Mouse (Mus musculus) kidney, embryonic 15.5 days (tissue): ENCODE data around the gene Rps12. TPM values are rescaled to one million over a fixed set of nuclear protein-coding genes. Genes with fewer than 3 reads are reported as not detected.

Source experiments
- ATAC-seq: fragments of 200-750 bp; cut with Nextera tagmentation; replicated peaks from 2 replicates; pipeline ENCODE4 v1.8.0; 2017; ENCODE audit warnings: moderate TSS enrichment; ENCODE audit not compliant: low FRiP score
- H3K27ac ChIP-seq: fragments of 300-500 bp; sonication (generic); 2 replicates; pipeline ENCODE4 v1.5.1; 2015; ENCODE audit warnings: mild to moderate bottlenecking, inconsistent platforms
- H3K27me3 ChIP-seq: fragments of 300-500 bp; sonication (generic); 2 replicates; pipeline ENCODE4 v1.6.1; 2015; ENCODE audit warnings: inconsistent platforms
- H3K36me3 ChIP-seq: fragments of 300-500 bp; sonication (generic); 2 replicates; pipeline ENCODE4 v1.6.1; 2015; ENCODE audit warnings: inconsistent platforms
- H3K4me1 ChIP-seq: fragments of 300-500 bp; sonication (generic); 2 replicates; pipeline ENCODE4 v1.6.1; 2015; ENCODE audit warnings: inconsistent platforms
- H3K4me2 ChIP-seq: fragments of 300-500 bp; sonication (generic); 2 replicates; pipeline ENCODE4 v1.6.1; 2015; ENCODE audit warnings: moderate library complexity, mild to moderate bottlenecking, inconsistent platforms
- H3K4me3 ChIP-seq: fragments of 300-500 bp; sonication (generic); replicated peaks from 2 replicates; pipeline ENCODE4 v1.5.1; 2015; ENCODE audit warnings: mild to moderate bottlenecking, inconsistent platforms
- H3K9ac ChIP-seq: fragments of 300-500 bp; sonication (generic); 2 replicates; pipeline ENCODE4 v1.6.1; 2015; ENCODE audit warnings: mild to moderate bottlenecking, inconsistent platforms
- H3K9me3 ChIP-seq: fragments of 300-500 bp; sonication (generic); replicated peaks from 2 replicates; pipeline ENCODE4 v1.6.1; 2016; ENCODE audit warnings: inconsistent platforms
- WGBS: fragments of 180-500 bp; shearing (Covaris S2); methylation state at CpG from one replicate; pipeline ENCODE4 v1.1.7; 2015; ENCODE audit warnings: mixed read lengths; 5-methylcytosine and 5-hydroxymethylcytosine counted together
- polyA plus RNA-seq: library from polyadenylated mRNA; unstranded; fragments of >200 nt; fragmentation: Nextera tagmentation; extraction: Ambion mirVana; gene quantifications from 2 replicates; pipeline ENCODE4 v1.2.1, GENCODE M21; 2015

The Rps12 gene
- polyA plus RNA-seq, result 195 and 221 TPM in 2 replicates

DNA sequence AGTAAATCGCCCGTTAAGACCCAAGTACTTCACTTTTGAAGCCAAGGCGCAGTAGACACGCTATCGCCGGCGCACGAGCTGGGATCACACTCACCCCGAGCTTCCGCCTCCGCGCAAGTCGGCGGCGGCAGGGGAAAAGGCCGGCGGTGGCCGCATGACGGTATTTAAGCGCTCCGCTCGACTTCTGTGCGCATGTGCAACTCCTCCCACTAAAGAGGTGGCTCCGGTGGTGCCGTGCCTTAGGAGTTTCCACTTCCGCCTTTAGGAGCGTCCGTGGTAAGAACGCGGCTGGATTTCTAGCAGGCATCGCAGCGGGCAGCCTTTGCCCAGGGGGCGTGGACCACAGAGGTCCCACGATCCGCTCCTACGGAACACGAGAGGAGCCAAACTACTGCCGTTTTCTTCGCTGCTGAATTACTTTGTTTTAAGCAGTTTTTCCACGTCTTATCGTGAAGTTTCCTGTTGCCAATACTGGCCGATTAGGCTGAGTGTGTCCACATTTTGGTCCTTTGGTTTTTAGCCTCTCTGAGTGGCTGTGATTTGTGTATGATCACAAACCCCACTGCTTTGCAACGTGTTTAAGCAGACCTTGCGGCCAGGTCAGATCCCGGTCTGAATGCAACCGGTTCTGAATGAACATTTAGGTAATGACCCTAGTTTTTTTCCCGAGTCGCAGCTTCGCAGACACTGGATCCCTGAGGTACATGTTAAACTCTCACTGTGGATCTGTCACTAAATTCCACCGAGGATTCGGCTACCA, at the start of gene Rps12:
Rps12 (minus strand) TSS at position 214 of the 760 bp plus-strand sequence.
- Histone ChIP-seq H3K4me1 (peaks cover 33% of the 10 kb centered on the region), H3K9ac (peak within 1 kb of the TSS; percentile 93), H3K4me2 (peak within 1 kb of the TSS; percentile 68), H3K27me3 (no peaks in the 10 kb centered on the region), H3K9me3 (no peaks in the 10 kb centered on the region), H3K36me3 (peaks cover 35% of the 10 kb centered on the region), H3K27ac (peak within 1 kb of the TSS; percentile 95), H3K4me3 (peak within 1 kb of the TSS; percentile 87)
- peak; percentile 97 for ATAC-seq
- under 1% methylated on average over 51 of the region's 51 CpGs for WGBS

DNA sequence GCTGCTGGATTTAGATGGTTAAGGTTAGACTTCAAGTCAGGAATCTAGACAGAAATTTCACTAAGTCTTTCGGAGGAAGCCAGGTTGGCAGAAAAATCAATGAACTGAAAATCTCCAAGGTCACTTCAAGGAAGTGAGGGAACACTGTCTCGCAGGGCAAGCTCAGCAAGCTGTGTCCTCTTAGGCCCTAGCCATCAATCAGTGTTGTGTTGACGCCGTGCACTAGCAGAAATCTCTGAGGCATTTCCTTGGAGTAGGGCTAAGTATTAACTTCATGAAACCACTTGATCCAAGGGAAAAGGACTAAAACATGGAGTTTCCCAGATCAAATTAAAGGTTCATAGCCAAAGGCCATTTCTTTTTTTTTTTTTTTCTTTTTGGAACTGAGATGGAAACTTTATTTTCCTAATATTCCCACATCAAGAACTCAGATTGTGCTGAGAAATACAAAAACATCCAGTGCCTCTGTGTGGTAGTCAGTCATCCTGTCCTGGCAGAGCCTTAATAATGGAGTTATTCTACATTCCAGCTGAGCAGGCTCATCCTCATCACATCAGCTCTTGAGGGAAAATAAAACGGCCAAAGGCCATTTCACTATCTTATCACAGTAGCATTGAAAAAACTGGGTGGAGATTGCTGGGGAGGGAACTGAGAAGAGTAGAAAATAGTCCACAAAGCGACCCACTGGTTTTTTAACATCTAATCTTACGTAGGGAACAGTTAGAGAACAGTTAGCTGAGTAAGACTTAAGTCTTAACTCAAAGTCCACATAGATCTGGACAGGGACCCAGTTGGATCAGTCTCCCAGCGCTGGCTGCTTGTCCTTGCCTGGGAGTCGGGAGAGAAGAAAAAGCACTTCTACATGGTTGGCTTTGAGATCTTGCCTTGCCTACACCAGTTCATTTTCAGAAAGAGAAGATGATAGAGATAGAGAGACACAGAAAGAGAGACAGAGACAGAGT, 49.2 kb upstream of the Rps12 start:
- H3K9me3 ChIP-seq, result no peaks in the 10 kb centered on the region
- ATAC-seq, result peak; percentile 80
- no peaks in the 10 kb centered on the region for H3K27me3 ChIP-seq
- no peaks in the 10 kb centered on the region for H3K36me3 ChIP-seq
- no peak overlapping the region for H3K9ac ChIP-seq
- no peak overlapping the region; the same call in 1 of the 2 replicates for H3K27ac ChIP-seq
- H3K4me1 ChIP-seq, result 0 out of 2 replicates have a peak, but pooled peaks cover 5% of the 10 kb centered on the region
- no peak overlapping the region for H3K4me3 ChIP-seq
- H3K4me2 ChIP-seq, result no peak overlapping the region
- 53% methylated on average over 9 of the region's 9 CpGs for WGBS

DNA sequence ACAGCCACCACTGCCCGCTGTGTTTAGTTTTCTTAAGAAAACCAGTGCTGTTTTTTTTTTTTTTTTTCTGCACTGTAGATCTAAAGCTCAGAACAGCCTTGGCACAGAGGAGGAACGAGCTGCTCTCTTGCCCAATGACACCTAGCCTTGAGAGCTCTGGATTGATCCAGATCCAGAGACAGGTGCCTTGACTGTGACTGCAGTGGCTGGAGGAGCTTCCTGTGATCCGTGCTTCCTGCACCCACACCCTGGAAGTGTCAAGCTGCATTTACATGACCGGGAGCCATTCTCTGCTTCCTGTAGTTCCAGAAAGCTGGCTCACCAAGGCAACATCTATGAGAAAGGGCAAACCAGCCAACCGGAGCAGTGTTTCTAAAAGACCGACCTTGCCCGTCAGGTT, 39.4 kb upstream of the Rps12 start:
- ATAC-seq, result 0 out of 2 replicates have a peak, but pooled peaks have one; percentile 22
- H3K9ac ChIP-seq, result no peak overlapping the region
- H3K4me2 ChIP-seq, result no peak overlapping the region
- 58% methylated on average over 7 of the region's 7 CpGs for WGBS
- H3K36me3 ChIP-seq, result peaks cover 45% of the 10 kb centered on the region
- peak overlapping the region; percentile 34; the same call in 1 of the 2 replicates for H3K27ac ChIP-seq
- no peaks in the 10 kb centered on the region for H3K9me3 ChIP-seq
- no peaks in the 10 kb centered on the region for H3K4me1 ChIP-seq
- H3K27me3 ChIP-seq, result no peaks in the 10 kb centered on the region
- H3K4me3 ChIP-seq, result no peak overlapping the region

DNA sequence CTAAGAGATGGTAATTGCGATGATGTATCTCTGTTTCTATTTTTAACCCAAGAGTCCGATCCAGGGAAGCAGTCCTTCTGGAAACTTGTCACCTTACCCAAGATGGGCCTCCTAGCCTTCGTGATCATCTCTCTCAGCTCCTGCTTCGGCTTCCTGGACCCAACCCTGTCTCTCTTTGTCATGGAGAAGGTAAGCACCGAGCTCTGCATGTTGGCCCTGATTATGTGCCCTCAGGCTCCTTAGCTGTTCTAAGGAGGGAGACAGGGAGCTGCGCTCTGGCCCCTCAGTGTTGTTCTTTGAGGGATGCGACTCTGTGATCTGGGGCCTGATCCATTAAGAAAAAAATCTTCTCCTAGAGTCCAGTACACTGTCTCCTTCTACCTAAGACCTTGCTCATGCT, 29.2 kb upstream of the Rps12 start:
- Histone ChIP-seq H3K9ac (no peak overlapping the region), H3K27me3 (no peaks in the 10 kb centered on the region), H3K27ac (no peak overlapping the region), H3K36me3 (peaks cover 45% of the 10 kb centered on the region), H3K4me2 (no peak overlapping the region), H3K4me3 (no peak overlapping the region), H3K9me3 (no peaks in the 10 kb centered on the region), H3K4me1 (no peaks in the 10 kb centered on the region)
- 90% methylated on average over 7 of the region's 7 CpGs for WGBS
- ATAC-seq, result no peak

DNA sequence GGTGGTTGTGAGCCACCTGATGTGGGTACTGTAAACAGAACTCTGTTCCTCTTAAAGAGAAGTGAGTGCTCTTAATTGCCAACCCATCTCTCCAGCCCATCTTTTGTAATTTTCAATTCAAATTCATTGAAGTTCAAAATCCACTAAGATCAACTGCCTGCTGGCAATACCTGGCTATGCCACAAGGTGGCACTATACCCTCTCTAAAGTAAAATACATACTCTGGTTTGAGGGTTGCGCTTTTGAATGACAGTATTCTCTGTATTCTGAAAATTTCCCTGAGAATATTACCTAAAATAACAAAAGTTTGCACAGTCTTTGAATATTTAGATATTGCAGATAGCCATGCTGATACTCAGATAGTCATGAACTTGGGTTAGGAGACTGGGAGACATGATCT, 28.1 kb upstream of the Rps12 start:
- Histone ChIP-seq H3K4me3 (no peak overlapping the region), H3K27me3 (no peaks in the 10 kb centered on the region), H3K4me2 (no peak overlapping the region), H3K4me1 (no peaks in the 10 kb centered on the region), H3K9me3 (no peaks in the 10 kb centered on the region), H3K36me3 (peaks cover 39% of the 10 kb centered on the region), H3K27ac (no peak overlapping the region), H3K9ac (no peak overlapping the region)
- WGBS, result 63% methylated on average over 1 of the region's 1 CpGs
- ATAC-seq, result no peak

DNA sequence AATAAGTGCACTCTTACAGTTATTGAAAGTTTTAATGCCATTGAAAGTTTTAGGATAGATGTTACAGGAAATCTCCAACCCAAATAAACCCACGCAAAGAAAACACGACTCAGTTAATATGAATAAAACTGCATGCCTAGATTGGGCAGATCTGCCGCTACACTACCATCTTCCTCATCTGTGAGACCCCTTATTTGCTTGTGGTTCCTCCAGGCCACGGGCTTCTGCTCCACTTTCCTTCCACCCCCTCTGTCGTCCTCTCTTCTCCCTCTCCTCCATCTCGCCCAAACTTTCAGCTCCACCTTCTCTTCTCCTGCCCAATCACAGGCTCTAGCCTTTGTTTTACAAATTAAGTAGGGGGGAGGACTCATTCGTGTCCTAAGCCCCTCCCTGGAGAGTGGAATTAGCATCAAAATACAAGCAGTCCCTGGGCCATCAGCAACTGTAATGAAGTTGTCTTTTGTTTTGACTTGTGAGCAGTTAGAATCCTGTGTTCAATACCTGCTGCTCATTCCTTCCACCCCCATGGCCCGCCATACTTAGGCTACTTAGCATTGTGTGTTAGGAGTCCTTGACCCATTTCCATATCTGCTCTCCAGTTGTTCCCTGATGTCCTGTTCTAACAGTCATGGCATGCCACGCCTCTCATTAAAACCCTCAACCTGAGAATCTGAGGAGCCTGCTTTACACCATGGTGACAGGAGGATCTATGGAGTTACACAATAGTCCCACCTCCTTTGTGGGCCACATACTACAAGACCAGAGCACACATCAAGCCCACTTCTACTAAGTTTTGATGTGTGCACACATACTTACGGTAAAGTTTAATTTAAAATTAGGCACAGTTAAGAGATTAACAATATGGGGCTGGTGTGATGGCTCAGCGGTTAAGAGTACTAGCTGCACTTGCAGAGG, 26.0 kb upstream of the Rps12 start:
- WGBS, result 71% methylated on average over 11 of the region's 11 CpGs
- Histone ChIP-seq H3K9ac (no peak overlapping the region), H3K4me3 (no peak overlapping the region), H3K9me3 (no peaks in the 10 kb centered on the region), H3K36me3 (peaks cover 27% of the 10 kb centered on the region), H3K27ac (no peak overlapping the region), H3K4me2 (no peak overlapping the region), H3K4me1 (no peaks in the 10 kb centered on the region), H3K27me3 (no peaks in the 10 kb centered on the region)
- ATAC-seq, result no peak

DNA sequence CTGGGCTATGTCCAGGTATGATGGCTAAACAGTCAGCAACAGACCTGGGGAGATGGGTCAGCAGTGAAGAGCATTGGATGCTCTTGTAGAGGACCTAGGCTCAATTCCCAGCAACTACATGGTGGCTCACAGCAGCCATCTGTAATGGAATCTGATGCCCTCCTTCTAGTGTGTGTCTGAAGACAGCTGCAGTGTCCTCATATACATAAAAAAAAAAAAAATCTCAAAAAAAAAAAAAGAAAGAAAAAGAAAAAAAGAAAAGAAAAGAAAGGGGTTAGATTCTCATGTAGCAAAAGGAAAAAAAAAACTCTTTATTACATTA, 25.3 kb upstream of the Rps12 start:
- H3K27me3 ChIP-seq, result no peaks in the 10 kb centered on the region
- no peak overlapping the region for H3K27ac ChIP-seq
- H3K4me1 ChIP-seq, result no peaks in the 10 kb centered on the region
- no peak overlapping the region for H3K9ac ChIP-seq
- no peak overlapping the region for H3K4me2 ChIP-seq
- no peaks in the 10 kb centered on the region for H3K9me3 ChIP-seq
- no peak for ATAC-seq
- peaks cover 26% of the 10 kb centered on the region for H3K36me3 ChIP-seq
- no peak overlapping the region for H3K4me3 ChIP-seq

DNA sequence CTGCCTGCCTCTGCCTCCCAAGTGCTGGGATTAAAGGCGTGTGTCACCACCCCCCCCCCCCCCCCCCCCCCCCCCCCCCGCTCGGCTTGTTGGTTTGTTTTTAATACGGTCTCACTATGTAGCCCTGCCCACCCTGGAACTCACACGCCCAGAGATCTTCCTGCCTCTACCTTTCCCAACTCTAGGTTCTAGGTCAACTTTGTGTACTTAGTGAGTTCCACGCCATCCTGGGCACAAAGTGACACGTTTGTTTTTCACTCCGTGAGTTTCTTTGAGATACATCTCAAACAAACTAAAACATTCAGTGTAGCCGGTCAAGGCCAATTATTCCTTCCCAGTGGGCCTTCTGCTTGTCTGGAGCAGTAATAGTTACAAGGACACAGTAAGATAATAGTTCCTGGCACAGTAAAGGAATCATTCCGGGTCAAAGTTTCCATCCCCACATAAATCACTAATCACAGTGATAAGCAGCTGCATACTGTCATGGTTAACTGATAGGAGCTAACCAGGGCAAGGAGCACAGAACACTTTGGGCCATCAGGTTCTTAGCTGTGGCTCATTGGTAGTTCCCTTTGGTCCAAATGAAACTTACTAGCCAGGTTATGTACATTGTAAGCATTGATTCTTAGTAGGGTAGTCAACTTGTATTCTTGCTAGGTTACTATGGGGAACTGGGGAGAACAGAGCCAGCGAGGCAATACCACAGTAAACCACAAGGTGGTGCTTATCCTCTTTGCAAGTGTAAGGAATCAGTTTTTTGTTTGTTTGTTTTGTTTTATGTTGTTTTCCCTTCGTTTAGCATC, 24.8 kb upstream of the Rps12 start:
- WGBS, result 62% methylated on average over 8 of the region's 12 CpGs
- Histone ChIP-seq H3K4me3 (no peak overlapping the region), H3K9me3 (no peaks in the 10 kb centered on the region), H3K36me3 (peaks cover 27% of the 10 kb centered on the region), H3K4me1 (no peaks in the 10 kb centered on the region), H3K27ac (no peak overlapping the region), H3K4me2 (no peak overlapping the region), H3K9ac (no peak overlapping the region), H3K27me3 (no peaks in the 10 kb centered on the region)
- ATAC-seq, result no peak

DNA sequence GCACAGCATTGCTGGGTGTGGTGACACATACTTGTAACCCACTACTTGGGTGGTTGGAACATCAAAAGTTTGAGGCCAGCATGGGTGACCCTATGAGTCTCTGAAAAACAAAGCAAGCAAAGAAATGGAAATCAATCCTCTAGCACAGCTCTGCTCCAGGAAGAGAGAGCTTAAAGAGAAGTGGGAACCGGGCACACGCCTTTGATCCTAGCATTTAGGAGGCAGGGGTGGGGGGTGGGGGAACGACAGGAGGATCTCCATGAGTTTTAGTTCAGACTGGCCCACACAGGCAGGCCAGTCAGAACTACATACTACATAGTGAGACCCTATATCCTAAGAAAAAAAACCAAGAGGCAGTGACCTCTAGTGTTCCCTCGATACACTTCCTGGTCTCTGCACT, 19.1 kb upstream of the Rps12 start:
- Histone ChIP-seq H3K4me1 (no peaks in the 10 kb centered on the region), H3K9ac (no peak overlapping the region), H3K9me3 (no peaks in the 10 kb centered on the region), H3K27me3 (no peaks in the 10 kb centered on the region), H3K27ac (no peak overlapping the region), H3K36me3 (peaks cover 63% of the 10 kb centered on the region), H3K4me2 (no peak overlapping the region), H3K4me3 (no peak overlapping the region)
- ATAC-seq, result no peak
- 36% methylated on average over 4 of the region's 4 CpGs for WGBS

DNA sequence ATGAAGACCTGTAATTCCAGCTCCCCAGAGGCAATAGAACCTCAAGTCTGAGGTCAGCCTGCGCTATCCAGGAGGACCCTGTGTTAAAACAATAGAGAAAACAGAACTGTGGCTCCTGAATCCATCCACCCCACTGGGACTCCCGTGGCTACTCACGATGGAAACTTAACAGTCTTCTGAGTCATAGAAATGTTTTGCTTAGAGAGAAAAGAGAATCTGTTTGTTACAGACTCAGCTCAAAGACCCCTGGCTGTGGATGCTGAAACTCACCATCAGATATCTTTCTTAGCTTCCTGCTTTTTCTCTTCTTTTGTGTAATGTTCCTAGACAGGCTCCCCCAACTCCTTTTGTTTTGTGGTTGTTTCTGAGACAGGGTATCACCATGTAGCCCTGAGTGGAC, 17.6 kb upstream of the Rps12 start:
- no peak for ATAC-seq
- H3K27ac ChIP-seq, result no peak overlapping the region
- 84% methylated on average over 3 of the region's 3 CpGs for WGBS
- no peaks in the 10 kb centered on the region for H3K9me3 ChIP-seq
- H3K36me3 ChIP-seq, result peaks cover 75% of the 10 kb centered on the region
- no peak overlapping the region for H3K9ac ChIP-seq
- H3K4me1 ChIP-seq, result no peaks in the 10 kb centered on the region
- H3K27me3 ChIP-seq, result no peaks in the 10 kb centered on the region
- no peak overlapping the region for H3K4me2 ChIP-seq
- no peak overlapping the region for H3K4me3 ChIP-seq

DNA sequence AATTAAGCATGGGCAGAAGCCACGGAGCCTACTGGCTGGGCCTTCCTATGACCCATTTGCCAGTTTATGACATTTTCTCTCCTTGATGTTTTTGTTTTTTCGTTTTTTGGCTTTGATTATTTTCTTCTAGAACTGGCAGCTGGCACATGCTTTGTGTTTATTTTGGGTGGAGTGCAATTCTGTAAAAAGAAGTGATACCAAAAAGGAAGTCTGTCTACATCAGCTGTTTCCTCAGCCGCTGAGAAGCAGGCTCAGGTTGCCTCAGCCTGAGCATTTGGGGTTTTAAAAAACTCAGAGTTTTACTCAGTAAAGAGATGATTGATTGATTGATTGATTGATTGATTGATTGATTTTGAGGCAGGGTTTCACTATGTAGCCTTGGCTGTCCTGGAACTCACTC, 15.8 kb upstream of the Rps12 start:
- whole genome bisulfite sequencing, result 62% methylated on average over 3 of the region's 3 CpGs
- H3K27me3 ChIP-seq, result no peaks in the 10 kb centered on the region
- no peak overlapping the region for H3K4me2 ChIP-seq
- no peak overlapping the region for H3K9ac ChIP-seq
- no peak overlapping the region for H3K4me3 ChIP-seq
- no peak overlapping the region for H3K27ac ChIP-seq
- 0 out of 2 replicates have a peak, but pooled peaks cover 4% of the 10 kb centered on the region for H3K4me1 ChIP-seq
- H3K36me3 ChIP-seq, result peaks cover 66% of the 10 kb centered on the region
- ATAC-seq, result no peak
- no peaks in the 10 kb centered on the region for H3K9me3 ChIP-seq
